Mouse (Mus musculus) ES-Bruce4 (cell line): ENCODE data around the gene Nmrk1.

ENCODE experiments used
- CTCF ChIP-seq: IDR thresholded peaks from one replicate; pipeline ENCODE4 v1.8.1; 2011; ENCODE audit warnings: low read depth, low read length
- EP300 ChIP-seq: IDR thresholded peaks from 2 replicates; pipeline ENCODE4 v1.6.1; 2011; ENCODE audit warnings: low read depth, low read length; ENCODE audit not compliant: insufficient read depth
- POLR2A ChIP-seq: IDR thresholded peaks from one replicate; pipeline ENCODE4 v1.8.1; 2011; ENCODE audit warnings: low read length; ENCODE audit not compliant: insufficient read depth

DNA sequence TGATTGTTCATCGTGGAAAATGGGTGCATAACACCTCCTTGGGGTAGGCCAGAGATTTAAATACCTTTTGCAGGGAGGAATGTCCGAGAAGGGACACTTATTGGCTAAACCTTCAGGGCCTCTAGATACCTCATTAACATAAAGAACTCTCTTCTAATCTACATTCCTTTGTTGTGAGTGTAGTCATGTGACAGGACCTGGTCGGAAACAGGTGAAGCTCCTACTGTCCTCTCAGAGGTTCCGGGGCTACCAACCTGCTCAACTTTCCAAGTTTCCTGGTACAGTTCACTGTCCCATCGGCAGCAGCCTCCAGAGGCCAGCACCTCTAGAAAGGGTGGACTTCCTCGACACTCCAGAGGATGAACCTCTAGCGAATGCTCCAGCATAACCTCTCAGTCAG is 24.2 kb downstream of the Nmrk1 start:
- TF ChIP-seq POLR2A = no peak
- no peak for TF ChIP-seq CTCF
- no peak for TF ChIP-seq EP300
